Mouse (Mus musculus) midbrain, embryonic 11.5 days (tissue): Measurements from ENCODE around the gene Atp2b4. TPM values are rescaled to one million over a fixed set of nuclear protein-coding genes. Genes with fewer than 3 reads are reported as not detected.

Experiments
- ATAC-seq: fragments of 200-750 bp; cut with Nextera tagmentation; 2 replicates; pipeline ENCODE4 v1.8.0; 2017; ENCODE audit warnings: moderate TSS enrichment, moderate library complexity; ENCODE audit not compliant: low FRiP score
- DNase-seq: peaks from one replicate; pipeline ENCODE4 v3.0.0; 2015; ENCODE audit warnings: low spot score; ENCODE audit errors: missing footprints
- H3K27ac ChIP-seq: fragments of 300-500 bp; sonication (generic); 2 replicates; pipeline ENCODE4 v1.5.1; 2014; ENCODE audit warnings: low read depth, low read length
- H3K27me3 ChIP-seq: fragments of 300-500 bp; sonication (generic); 2 replicates; pipeline ENCODE4 v1.6.1; 2014; ENCODE audit warnings: mild to moderate bottlenecking, low read length, moderate library complexity, mixed read lengths; ENCODE audit not compliant: control insufficient read depth, insufficient read depth
- H3K36me3 ChIP-seq: fragments of 300-500 bp; sonication (generic); 2 replicates; pipeline ENCODE4 v1.6.1; 2014; ENCODE audit warnings: mild to moderate bottlenecking, low read length, moderate library complexity, mixed read lengths; ENCODE audit not compliant: control insufficient read depth, insufficient read depth
- H3K4me1 ChIP-seq: fragments of 300-500 bp; sonication (generic); 2 replicates; pipeline ENCODE4 v1.6.1; 2014; ENCODE audit warnings: low read length; ENCODE audit not compliant: control insufficient read depth, insufficient read depth
- H3K4me2 ChIP-seq: fragments of 300-500 bp; sonication (generic); 2 replicates; pipeline ENCODE4 v1.6.1; 2014; ENCODE audit warnings: mild to moderate bottlenecking, moderate library complexity
- H3K4me3 ChIP-seq: fragments of 300-500 bp; sonication (generic); 2 replicates; pipeline ENCODE4 v1.5.1; 2014; ENCODE audit warnings: low read depth, low read length
- H3K9ac ChIP-seq: fragments of 300-500 bp; sonication (generic); 2 replicates; pipeline ENCODE4 v1.6.1; 2014; ENCODE audit warnings: low read length
- H3K9me3 ChIP-seq: fragments of 300-500 bp; sonication (generic); 2 replicates; pipeline ENCODE4 v1.6.1; 2016; ENCODE audit warnings: low read length; ENCODE audit not compliant: control insufficient read depth
- WGBS: fragments of 180-500 bp; shearing (Covaris S2); extraction: QIAGEN DNeasy Blood & Tissue Kit; methylation state at CpG from one replicate; pipeline ENCODE4 v1.1.7; 2014; 5-methylcytosine and 5-hydroxymethylcytosine counted together
- polyA plus RNA-seq: library from polyadenylated mRNA; unstranded; fragments of >200 nt; fragmentation: Nextera tagmentation; extraction: Ambion mirVana; gene quantifications from 2 replicates; pipeline ENCODE4 v1.2.1, GENCODE M21; 2014

The Atp2b4 gene
- polyA plus RNA-seq, 1 experiment from 2014 or later, result 7.6 TPM

DNA sequence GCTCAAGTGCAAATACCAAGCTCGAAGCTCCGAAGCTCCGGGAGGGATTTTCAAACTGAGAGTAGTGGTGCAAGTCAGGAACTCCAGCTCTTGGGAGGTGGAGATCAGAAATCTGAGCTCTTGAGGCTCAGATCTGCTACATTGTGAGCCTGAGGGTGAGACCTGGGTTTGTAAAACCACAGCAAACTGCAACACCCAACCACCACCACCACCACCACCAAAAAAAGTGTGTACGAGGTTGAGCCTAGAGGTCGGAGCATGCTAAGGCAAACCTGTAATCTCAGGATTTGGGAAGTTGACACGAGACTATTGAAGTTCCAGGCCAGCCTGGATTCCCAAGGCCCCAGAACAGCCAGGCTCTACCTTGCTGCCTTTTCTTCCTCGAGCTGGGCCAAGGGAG lies 25.4 kb upstream of the Atp2b4 start:
- 66% methylated on average over 7 of the region's 7 CpGs for WGBS
- ATAC-seq (no peak), DNase-seq (no peak)
- H3K27me3 ChIP-seq, result no peaks in the 10 kb centered on the region
- no peak overlapping the region for H3K4me3 ChIP-seq
- H3K4me2 ChIP-seq, result no peak overlapping the region
- no peak overlapping the region for H3K9ac ChIP-seq
- H3K9me3 ChIP-seq, result no peaks in the 10 kb centered on the region
- peak overlapping the region; percentile 52 for H3K27ac ChIP-seq
- peaks cover 12% of the 10 kb centered on the region for H3K4me1 ChIP-seq
- H3K36me3 ChIP-seq, result no peaks in the 10 kb centered on the region

DNA sequence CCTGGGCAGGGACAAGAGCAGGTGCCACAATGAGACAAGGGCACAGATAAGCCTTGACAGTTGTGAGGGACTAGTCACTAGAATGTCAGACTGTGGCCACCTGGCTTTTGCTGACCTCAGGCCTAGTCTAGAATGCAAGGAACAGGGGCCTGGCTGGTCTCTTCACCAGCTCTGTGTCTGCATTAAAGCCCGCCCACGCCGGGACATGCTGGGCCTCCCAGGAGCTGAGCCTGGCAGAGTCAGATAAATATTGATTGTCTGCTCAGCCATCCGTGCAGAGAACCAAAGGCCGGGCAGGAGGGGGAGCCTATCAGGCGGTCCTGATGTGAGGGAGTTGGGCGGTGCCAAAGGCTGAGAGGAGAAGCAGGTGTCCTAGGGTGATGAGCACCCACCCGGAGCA lies 24.7 kb upstream of the Atp2b4 start:
- ATAC-seq, result peak; percentile 87
- H3K9me3 ChIP-seq, result no peaks in the 10 kb centered on the region
- H3K36me3 ChIP-seq, result no peaks in the 10 kb centered on the region
- peak; percentile 91 for DNase-seq
- peaks cover 12% of the 10 kb centered on the region for H3K4me1 ChIP-seq
- H3K27me3 ChIP-seq, result no peaks in the 10 kb centered on the region
- H3K9ac ChIP-seq, result no peak overlapping the region
- H3K4me2 ChIP-seq, result peak overlapping the region; percentile 0; the same call in 1 of the 2 replicates
- 9% methylated on average over 8 of the region's 8 CpGs for WGBS
- peak overlapping the region; percentile 79 for H3K27ac ChIP-seq
- no peak overlapping the region for H3K4me3 ChIP-seq

DNA sequence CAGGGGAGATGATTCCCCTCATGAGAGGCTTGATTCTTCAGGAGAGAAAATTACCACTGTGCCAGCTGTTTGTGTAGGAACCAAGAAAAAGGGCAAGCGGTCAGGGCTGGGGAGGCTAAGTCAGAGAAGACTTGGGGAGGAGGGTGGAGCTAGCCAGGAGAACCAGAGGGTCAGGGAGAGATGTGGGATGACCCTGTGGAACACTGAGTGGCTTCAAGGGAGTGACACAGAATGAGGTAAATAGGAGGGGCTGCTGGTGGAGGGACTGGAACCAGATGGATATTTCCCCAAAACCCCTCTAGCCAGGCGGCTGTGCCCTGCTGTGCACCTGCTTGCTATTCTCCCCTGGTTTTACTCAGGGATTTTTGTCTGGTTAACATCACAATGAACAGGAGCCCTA lies 24.3 kb upstream of the Atp2b4 start:
- H3K27me3 ChIP-seq, result no peaks in the 10 kb centered on the region
- H3K4me3 ChIP-seq, result no peak overlapping the region
- H3K36me3 ChIP-seq, result no peaks in the 10 kb centered on the region
- ATAC-seq (peak; percentile 38), DNase-seq (no peak)
- H3K4me2 ChIP-seq, result peak overlapping the region; percentile 0; the same call in 1 of the 2 replicates
- H3K27ac ChIP-seq, result peak overlapping the region; percentile 79
- peaks cover 12% of the 10 kb centered on the region for H3K4me1 ChIP-seq
- H3K9me3 ChIP-seq, result no peaks in the 10 kb centered on the region
- 49% methylated on average over 2 of the region's 2 CpGs for WGBS
- no peak overlapping the region for H3K9ac ChIP-seq

DNA sequence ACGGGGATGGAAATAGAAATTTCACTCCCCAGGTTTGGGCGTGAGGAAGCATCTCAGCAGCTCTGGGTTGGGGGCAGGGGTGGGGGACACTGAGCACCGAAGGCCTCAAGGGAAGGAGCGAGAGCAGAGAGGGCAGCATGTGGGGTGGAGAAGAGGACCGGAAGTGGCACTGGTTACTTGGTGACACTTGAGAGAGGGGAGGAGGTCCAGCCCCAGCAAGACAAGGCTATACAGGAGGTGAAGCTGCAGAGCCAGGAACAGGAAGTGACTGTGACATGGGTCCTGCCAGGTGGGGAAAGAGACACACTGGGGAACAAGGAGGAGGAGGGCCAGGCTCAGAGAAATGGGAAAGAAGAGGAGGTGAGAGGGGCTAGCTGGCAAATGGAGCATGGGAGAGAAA lies 20.3 kb upstream of the Atp2b4 start:
- H3K9ac ChIP-seq, result no peak overlapping the region
- H3K27me3 ChIP-seq, result no peaks in the 10 kb centered on the region
- no peak for ATAC-seq
- H3K9me3 ChIP-seq, result no peaks in the 10 kb centered on the region
- no peak overlapping the region for H3K4me2 ChIP-seq
- no peak overlapping the region for H3K27ac ChIP-seq
- no peak for DNase-seq
- 60% methylated on average over 5 of the region's 5 CpGs for WGBS
- H3K4me3 ChIP-seq, result no peak overlapping the region
- H3K36me3 ChIP-seq, result no peaks in the 10 kb centered on the region
- H3K4me1 ChIP-seq, result peaks cover 12% of the 10 kb centered on the region

DNA sequence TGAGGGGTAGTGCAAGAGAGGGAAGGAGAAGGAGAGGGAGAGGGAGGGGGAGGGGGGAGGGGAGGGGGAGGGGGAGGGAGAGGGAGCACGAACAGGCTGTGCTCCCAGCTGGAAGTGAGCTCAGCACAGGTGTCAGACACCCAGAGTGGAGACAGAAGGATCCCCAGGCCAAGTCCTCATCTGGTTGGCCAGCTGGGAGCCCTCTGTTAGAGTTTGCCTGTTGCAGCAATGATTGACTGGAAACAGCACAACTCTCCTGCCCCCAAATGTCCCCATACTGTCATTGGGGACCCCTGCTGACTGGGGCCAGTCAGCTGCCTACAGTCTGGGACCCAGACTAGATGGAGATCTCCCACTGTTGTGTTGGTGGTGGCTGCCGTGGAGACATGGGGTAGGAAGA lies 19.3 kb upstream of the Atp2b4 start:
- H3K9ac ChIP-seq, result no peak overlapping the region
- 67% methylated on average over 1 of the region's 2 CpGs for WGBS
- H3K9me3 ChIP-seq, result no peaks in the 10 kb centered on the region
- H3K27ac ChIP-seq, result no peak overlapping the region
- ATAC-seq, result no peak
- no peaks in the 10 kb centered on the region for H3K27me3 ChIP-seq
- DNase-seq, result no peak
- H3K4me2 ChIP-seq, result no peak overlapping the region
- H3K36me3 ChIP-seq, result no peaks in the 10 kb centered on the region
- peaks cover 3% of the 10 kb centered on the region for H3K4me1 ChIP-seq
- H3K4me3 ChIP-seq, result no peak overlapping the region

DNA sequence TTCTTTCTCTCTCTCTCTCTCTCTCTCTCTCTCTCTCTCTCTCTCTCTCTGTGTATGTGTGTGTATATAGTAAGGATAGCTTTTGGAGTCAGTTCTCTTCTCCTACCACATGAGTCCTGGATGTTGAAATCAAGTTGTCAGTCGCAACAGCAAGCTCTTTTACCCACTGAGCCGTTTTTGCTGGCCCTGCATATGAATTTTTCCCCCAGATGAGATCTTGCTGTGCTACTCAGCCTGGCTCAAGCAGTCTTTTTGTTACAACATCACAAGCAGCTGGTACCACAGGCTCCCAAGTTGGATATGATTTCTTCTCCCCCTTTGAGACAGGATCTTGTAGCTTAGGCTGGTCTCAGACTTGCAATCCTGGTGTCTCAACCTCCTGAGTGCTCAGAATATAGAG lies 17.7 kb upstream of the Atp2b4 start:
- Histone ChIP-seq H3K27me3 (no peaks in the 10 kb centered on the region), H3K4me3 (no peak overlapping the region), H3K4me2 (no peak overlapping the region), H3K36me3 (no peaks in the 10 kb centered on the region), H3K27ac (no peak overlapping the region), H3K4me1 (no peaks in the 10 kb centered on the region), H3K9ac (no peak overlapping the region), H3K9me3 (no peaks in the 10 kb centered on the region)
- ATAC-seq (no peak), DNase-seq (no peak)
- 76% methylated on average over 2 of the region's 2 CpGs for WGBS

DNA sequence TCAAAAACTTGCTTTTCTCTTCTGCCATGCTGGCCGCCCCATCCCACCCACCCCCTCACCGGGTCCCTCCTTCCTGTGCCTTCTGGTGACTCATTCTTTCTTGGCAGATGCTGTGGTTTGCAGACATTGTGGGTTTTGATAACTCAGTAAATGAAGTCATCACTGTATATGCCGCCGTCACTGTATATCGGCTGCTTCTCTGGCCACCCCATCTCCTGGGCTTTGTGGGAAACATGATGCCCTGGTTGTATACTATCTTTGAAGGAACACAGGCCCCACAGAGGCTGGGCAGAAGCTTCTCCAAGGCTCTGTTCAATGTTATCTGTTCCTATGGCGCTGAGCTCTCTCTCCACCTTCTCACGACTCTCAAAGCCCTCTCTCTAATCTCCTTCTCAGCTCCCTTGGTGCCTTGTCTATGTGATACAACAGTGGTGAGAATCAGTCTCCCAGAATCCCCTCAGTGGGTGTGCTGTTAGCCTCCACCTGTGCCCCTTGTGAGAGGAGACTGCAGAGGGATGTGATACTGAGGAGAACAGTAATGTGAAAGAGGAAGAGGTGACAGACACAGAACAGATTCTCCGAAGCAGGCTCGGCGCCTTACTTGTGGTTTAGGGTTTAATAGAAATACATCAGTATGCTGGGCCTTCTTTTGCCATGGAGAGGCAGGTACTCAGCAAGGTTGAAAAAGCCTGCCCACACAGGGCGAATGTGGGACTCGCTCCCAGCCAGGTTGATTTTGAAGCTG lies 15.1 kb upstream of the Atp2b4 start:
- no peaks in the 10 kb centered on the region for H3K36me3 ChIP-seq
- H3K27ac ChIP-seq, result no peak overlapping the region
- no peaks in the 10 kb centered on the region for H3K27me3 ChIP-seq
- no peak overlapping the region for H3K4me3 ChIP-seq
- no peak overlapping the region for H3K4me2 ChIP-seq
- no peaks in the 10 kb centered on the region for H3K9me3 ChIP-seq
- 76% methylated on average over 12 of the region's 12 CpGs for WGBS
- DNase-seq, result no peak
- no peak for ATAC-seq
- H3K9ac ChIP-seq, result no peak overlapping the region
- H3K4me1 ChIP-seq, result no peaks in the 10 kb centered on the region

DNA sequence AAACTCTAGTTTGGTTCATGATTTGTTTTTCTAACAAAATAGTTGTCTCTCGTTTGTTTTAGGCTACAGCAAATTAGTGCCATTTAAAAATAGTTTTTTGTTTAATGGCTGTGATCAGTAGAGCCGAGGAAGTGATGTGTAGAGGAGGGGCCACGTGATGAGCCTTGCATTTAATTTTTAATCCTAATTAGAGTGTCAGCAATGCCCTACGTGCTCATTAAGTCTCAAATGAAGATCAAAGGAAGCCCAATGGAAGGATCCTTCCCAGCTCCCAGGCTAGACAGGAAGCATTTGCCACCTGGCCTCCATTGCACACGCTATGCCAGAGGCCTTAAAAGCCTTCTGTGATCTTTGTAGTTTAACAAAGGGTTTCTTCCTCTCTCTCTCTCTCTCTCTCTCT lies 8.5 kb upstream of the Atp2b4 start:
- Histone ChIP-seq H3K9me3 (no peaks in the 10 kb centered on the region), H3K4me3 (no peak overlapping the region), H3K9ac (no peak overlapping the region), H3K4me1 (no peaks in the 10 kb centered on the region), H3K4me2 (no peak overlapping the region), H3K27me3 (no peaks in the 10 kb centered on the region), H3K36me3 (no peaks in the 10 kb centered on the region), H3K27ac (no peak overlapping the region)
- DNase-seq (no peak), ATAC-seq (no peak)
- 76% methylated on average over 5 of the region's 5 CpGs for WGBS

DNA sequence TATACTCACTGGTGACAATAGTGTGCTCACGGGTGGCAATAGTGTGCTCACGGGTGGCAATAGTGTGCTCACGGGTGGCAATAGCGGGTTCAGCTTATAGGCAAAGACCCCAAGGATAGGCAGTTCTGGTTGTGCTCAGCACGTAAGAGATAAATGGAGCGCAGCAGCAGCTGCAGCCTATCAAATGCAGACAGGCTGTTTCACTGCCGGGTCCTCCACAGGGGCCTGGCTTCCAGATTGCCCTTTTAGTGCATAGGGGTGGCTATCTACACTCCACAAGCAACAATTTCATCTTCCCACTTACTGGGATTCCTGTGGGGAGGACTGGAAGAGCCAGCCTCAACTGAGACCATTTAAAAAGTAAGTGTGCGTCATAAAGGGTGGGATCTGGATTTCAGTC lies 7.2 kb upstream of the Atp2b4 start:
- Histone ChIP-seq H3K4me1 (no peaks in the 10 kb centered on the region), H3K9me3 (no peaks in the 10 kb centered on the region), H3K9ac (no peak overlapping the region), H3K27me3 (no peaks in the 10 kb centered on the region), H3K27ac (no peak overlapping the region), H3K36me3 (no peaks in the 10 kb centered on the region), H3K4me2 (no peak overlapping the region), H3K4me3 (no peak overlapping the region)
- DNase-seq (no peak), ATAC-seq (no peak)
- WGBS, result 89% methylated on average over 8 of the region's 8 CpGs
